Mouse (Mus musculus) embryonic fibroblast, embryonic 13.5 days (primary cell): Measurements from ENCODE around the gene Lrp5.

Source experiments
- CTCF ChIP-seq: IDR thresholded peaks from 2 replicates; pipeline ENCODE4 v1.5.1; 2011; ENCODE audit warnings: mild to moderate bottlenecking, control low read depth, low read length, moderate library complexity, borderline replicate concordance; ENCODE audit not compliant: insufficient read depth
- POLR2A ChIP-seq: IDR thresholded peaks from 2 replicates; pipeline ENCODE4 v1.6.1; 2011; ENCODE audit warnings: low read depth, mild to moderate bottlenecking, control low read depth, low read length, moderate library complexity

- no peak for TF ChIP-seq CTCF
- no peak for TF ChIP-seq POLR2A
Observed at GRCm38 (mm10) chr19:3665510-3665909, 20.9 kb downstream of the Lrp5 start.
